In the genomic region with DNA sequence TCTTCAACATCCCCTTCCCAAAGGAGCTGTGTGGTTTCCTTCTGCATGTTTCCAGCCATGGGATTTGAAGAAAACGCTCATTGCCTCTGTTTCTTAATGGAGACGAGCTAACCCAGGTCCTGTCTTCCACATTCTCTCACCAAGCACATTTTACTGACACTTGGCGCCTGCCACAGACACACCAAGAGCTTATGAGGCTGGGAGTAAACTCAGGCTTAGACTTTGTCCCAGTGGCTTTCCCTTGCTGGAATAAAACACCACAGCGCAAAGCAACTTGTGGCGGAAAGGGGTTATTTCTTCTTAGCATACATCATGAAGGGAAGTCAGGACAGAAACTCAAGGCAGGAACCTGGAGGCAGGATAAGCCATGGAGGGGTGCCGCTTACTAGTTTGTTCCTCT, we compare ENCODE assay signal across 19 mouse cellular contexts.
"Had no signal": no experiment of that assay in that cellular context is flagged by ENCODE, and none has a peak within 500 bp of the region (broad histone marks: within the 10 kb centered on the region; RNA-seq: fewer than 3 reads in every experiment).

No protein-coding gene starts in this region.

- H3K4me2 ChIP-seq: limb, embryonic 12.5 days; liver, embryonic 13.5 days; midbrain, embryonic 12.5 days; midbrain, embryonic 15.5 days; neural tube, embryonic 12.5 days; neural tube, embryonic 15.5 days; stomach, embryonic 15.5 days had no signal

- H3K9ac ChIP-seq: limb, embryonic 12.5 days; liver, embryonic 13.5 days; midbrain, embryonic 12.5 days; midbrain, embryonic 15.5 days; neural tube, embryonic 12.5 days; neural tube, embryonic 15.5 days; stomach, embryonic 15.5 days had no signal

- H3K27ac ChIP-seq: layer of hippocampus, adult 2 months; limb, embryonic 12.5 days; liver, embryonic 13.5 days; midbrain, embryonic 12.5 days; midbrain, embryonic 15.5 days; neural tube, embryonic 12.5 days; neural tube, embryonic 15.5 days; stomach, embryonic 15.5 days had no signal

- H3K9me3 ChIP-seq: limb, embryonic 12.5 days; liver, embryonic 13.5 days; midbrain, embryonic 12.5 days; midbrain, embryonic 15.5 days; neural tube, embryonic 12.5 days; neural tube, embryonic 15.5 days; stomach, embryonic 15.5 days had no signal

- DNase-seq: kidney, postnatal 4 days; layer of hippocampus, adult 9-11 months; liver; liver, embryonic 13.5 days; lung, adult 2 months; lung, postnatal 14 days; lung, postnatal 4 days; right cerebral cortex, adult 18-20 months; right cerebral cortex, postnatal 14 days; spleen, adult 18-20 months; thymus, adult 18-20 months; thymus, postnatal 36 days had no signal

- ATAC-seq: midbrain, embryonic 15.5 days had no signal

- H3K4me3 ChIP-seq: layer of hippocampus, adult 2 months; limb, embryonic 12.5 days; liver, embryonic 13.5 days; midbrain, embryonic 12.5 days; midbrain, embryonic 15.5 days; neural tube, embryonic 12.5 days; neural tube, embryonic 15.5 days; stomach, embryonic 15.5 days had no signal

- H3K36me3 ChIP-seq: limb, embryonic 12.5 days; liver, embryonic 13.5 days; midbrain, embryonic 12.5 days; midbrain, embryonic 15.5 days; neural tube, embryonic 12.5 days; neural tube, embryonic 15.5 days; stomach, embryonic 15.5 days had no signal

- H3K27me3 ChIP-seq: midbrain, embryonic 15.5 days; stomach, embryonic 15.5 days had no signal
